Mouse (Mus musculus): Measurements from ENCODE around the gene Glis3.

Glis3 gene

GRCm38 (mm10) chr19:28246186-28246585 lies 433.7 kb downstream of the Glis3 start:
- CTCF ChIA-PET = no interaction called here

DNA sequence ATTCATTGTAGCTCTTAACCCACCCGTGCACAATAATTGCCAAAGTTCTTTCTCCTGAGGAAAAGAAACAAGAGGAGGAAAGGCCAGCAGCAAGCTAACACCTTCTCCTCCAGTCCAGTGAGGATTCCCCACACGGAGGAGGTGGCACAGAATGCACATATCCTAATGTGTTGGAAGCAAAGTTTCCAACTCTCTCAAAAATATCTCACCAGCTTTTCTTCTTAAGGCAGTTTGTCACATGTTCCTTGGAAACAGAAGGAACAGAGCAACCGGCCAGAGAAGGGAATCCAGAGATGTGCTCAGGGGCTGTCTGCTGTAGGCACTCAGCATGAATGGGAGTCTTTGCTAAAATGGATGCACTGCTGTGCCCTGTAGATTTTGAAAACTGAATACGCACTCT lies 441.8 kb downstream of the Glis3 start:
- CTCF ChIA-PET = no interaction called here

DNA sequence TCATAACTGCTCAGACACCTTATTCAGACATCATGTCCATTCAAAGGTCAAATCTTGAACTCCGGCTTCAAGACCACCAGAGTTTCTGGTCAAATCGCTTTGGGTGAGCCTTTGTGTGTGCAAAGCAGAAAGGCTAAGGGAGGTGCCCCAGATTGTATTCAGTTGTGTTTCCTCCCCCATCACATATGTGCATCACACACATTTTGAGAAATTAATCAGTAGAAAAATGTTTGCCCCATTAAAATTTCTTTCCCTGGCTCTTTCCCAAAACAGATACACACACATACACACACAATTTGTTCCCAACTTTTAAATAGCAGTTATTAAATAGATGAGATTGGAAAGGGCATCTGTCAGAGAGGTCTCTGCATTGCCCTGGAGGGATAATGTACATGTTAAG lies 442.3 kb downstream of the Glis3 start:
- CTCF ChIA-PET = no interaction called here

DNA sequence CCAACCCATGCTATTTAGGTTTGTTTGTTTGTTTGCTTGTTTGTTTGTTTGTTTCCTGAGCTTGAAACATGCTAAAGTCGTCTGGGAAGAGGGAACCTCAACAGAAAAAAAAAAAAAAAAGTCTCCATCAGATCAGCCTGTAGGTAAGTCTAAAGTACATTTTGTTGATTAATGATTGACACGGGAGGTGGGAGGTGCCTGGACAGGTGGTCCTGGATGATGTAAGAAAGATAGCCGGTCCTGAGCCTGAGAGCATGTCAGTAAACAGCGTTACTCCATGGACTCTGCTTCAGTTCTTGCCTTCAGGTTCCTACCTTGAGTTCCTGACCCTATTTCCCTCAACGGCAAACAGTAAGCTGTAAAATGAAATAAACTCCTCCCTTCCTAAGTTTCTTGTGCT lies 444.3 kb downstream of the Glis3 start:
- CTCF ChIA-PET = interaction anchor here (0.6 kb wide), 1 partner anchor 32 kb away, joined by 3 read pairs; no protein-coding TSS in a partner anchor

DNA sequence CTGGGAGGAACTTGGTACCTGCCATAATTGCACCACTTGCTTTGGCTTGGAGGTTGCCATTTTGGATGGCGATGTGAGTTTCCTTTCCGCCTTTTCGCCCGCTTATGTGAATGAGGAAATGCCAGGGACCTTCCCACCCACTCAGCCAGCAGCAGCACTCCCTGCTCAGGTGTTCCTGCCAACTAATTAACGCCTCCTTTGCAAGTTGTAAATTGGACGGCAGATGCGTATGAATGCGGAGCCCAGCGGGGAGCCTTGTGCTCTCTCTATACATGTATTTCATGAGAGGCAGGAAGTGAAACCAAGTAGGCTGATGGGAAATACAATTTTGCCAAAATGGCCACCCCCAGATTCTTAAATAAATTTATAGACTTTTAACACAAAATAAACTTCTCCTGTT lies 444.8 kb downstream of the Glis3 start:
- CTCF ChIA-PET = interaction anchor here (0.6 kb wide), 1 partner anchor 32 kb away, joined by 3 read pairs; no protein-coding TSS in a partner anchor

- CTCF ChIA-PET = no interaction called here
These were observed 445.2 kb downstream of the Glis3 start for GRCm38 (mm10) chr19:28234676-28235075.

GRCm38 (mm10) chr19:28231511-28231910 lies 448.4 kb downstream of the Glis3 start:
- CTCF ChIA-PET = no interaction called here

DNA sequence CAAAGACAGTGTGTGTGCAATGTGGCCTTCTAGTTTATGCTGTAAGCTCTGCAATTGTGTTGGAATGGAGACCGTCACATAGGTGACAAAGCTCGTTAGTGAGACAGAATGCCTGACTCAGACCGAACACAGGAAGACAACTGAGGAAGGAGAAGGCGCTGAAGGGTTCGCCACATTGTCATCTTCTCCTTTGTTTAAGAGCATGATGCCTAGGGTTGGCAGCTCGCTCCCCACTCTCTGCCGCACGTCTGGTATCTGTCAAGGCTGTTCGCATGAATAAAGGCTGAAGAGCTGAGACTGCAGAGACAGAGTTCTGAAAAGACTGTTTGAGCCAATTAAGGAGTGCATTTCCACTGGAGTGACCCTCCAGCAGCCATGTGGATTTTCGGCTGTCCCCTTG lies 452.4 kb downstream of the Glis3 start:
- CTCF ChIA-PET = no interaction called here

- CTCF ChIA-PET = no interaction called here
These were observed 454.2 kb downstream of the Glis3 start for GRCm38 (mm10) chr19:28225651-28226050.

DNA sequence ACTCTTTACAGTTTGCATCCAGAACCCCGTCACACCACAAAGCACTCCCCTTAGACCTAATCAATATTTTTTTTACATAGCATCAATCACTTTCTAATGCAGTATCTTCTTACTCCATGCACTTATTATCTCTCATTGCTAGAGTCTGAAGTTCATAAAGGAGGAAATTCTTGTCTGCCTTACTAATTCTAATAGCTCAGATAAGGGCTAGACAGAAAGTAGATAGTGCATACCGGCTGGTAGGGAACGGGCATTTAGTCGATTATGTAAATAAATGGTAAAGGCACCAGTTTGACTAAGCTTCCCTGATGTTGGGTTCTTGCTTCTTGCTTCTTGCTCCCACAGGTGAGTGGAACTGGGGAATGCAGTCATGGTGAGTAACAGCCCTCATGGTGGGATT lies 468.2 kb downstream of the Glis3 start:
- CTCF ChIA-PET = no interaction called here
